Mouse (Mus musculus): ENCODE measurements around the gene Tex52. TPM values are rescaled to one million over a fixed set of nuclear protein-coding genes. Genes with fewer than 3 reads are reported as not detected.

The Tex52 gene
- polyA plus RNA-seq, 1 experiment from 2014 or later: 0.21 TPM

GRCm38 (mm10) chr6:128421036-128421435 is 45.8 kb downstream of the Tex52 start:
- ATAC-seq (ENCODE audit: insufficient read depth) (no peak), DNase-seq (no peak)
- Histone ChIP-seq H3K9ac (no peak overlapping the region), H3K27ac (ENCODE audit: low read depth) (no peak overlapping the region), H3K4me3 (ENCODE audit: low read depth, low read length) (no peak overlapping the region), H3K4me2 (no peak overlapping the region), H3K36me3 (ENCODE audit: insufficient read depth) (0 out of 2 replicates have a peak, but pooled peaks cover 2% of the 10 kb centered on the region), H3K9me3 (ENCODE audit: low read depth, low read length) (no peaks in the 10 kb centered on the region), H3K27me3 (ENCODE audit: insufficient read depth, low read length) (no peaks in the 10 kb centered on the region), H3K4me1 (ENCODE audit: insufficient read depth) (0 out of 2 replicates have a peak, but pooled peaks cover 5% of the 10 kb centered on the region)
- 99% methylated on average over 2 of the region's 2 CpGs for WGBS
- no peak for TF ChIP-seq CTCF (IDR thresholded peaks at IDR 0.05; ENCODE audit: low read depth)

GRCm38 (mm10) chr6:128421480-128421879 is 46.2 kb downstream of the Tex52 start:
- H3K36me3 ChIP-seq (ENCODE audit: insufficient read depth): 0 out of 2 replicates have a peak, but pooled peaks cover 2% of the 10 kb centered on the region
- 85% methylated on average over 3 of the region's 3 CpGs for WGBS
- no peak for DNase-seq
- H3K4me1 ChIP-seq (ENCODE audit: insufficient read depth): 0 out of 2 replicates have a peak, but pooled peaks cover 5% of the 10 kb centered on the region
- H3K27ac ChIP-seq (ENCODE audit: low read depth): no peak overlapping the region
- no peaks in the 10 kb centered on the region for H3K9me3 ChIP-seq (ENCODE audit: low read depth, low read length)
- no peak for ATAC-seq (ENCODE audit: insufficient read depth)
- no peaks in the 10 kb centered on the region for H3K27me3 ChIP-seq (ENCODE audit: insufficient read depth, low read length)
- no peak for TF ChIP-seq CTCF (IDR thresholded peaks at IDR 0.05; ENCODE audit: low read depth)
- no peak overlapping the region for H3K4me2 ChIP-seq
- no peak overlapping the region for H3K9ac ChIP-seq
- no peak overlapping the region for H3K4me3 ChIP-seq (ENCODE audit: low read depth, low read length)

GRCm38 (mm10) chr6:128423496-128424268 is 48.4 kb downstream of the Tex52 start:
- DNase-seq (peak; percentile 23), ATAC-seq (ENCODE audit: insufficient read depth) (peak; percentile 48; the same call in 1 of the 2 replicates)
- 0 out of 2 replicates have a peak, but pooled peaks cover 5% of the 10 kb centered on the region for H3K4me1 ChIP-seq (ENCODE audit: insufficient read depth)
- 36% methylated on average over 15 of the region's 16 CpGs for WGBS
- peak overlapping the region; percentile 76 for H3K9ac ChIP-seq
- peak overlapping the region; percentile 96 for H3K27ac ChIP-seq (ENCODE audit: low read depth)
- peaks cover 9% of the 10 kb centered on the region; the same call in 1 of the 2 replicates for H3K36me3 ChIP-seq (ENCODE audit: insufficient read depth)
- H3K9me3 ChIP-seq (ENCODE audit: low read depth, low read length): no peaks in the 10 kb centered on the region
- peak overlapping the region; percentile 64 for H3K4me3 ChIP-seq (ENCODE audit: low read depth, low read length)
- no peaks in the 10 kb centered on the region for H3K27me3 ChIP-seq (ENCODE audit: insufficient read depth, low read length)
- peak overlapping the region; percentile 88 for H3K4me2 ChIP-seq
- no peak for TF ChIP-seq CTCF (IDR thresholded peaks at IDR 0.05; ENCODE audit: low read depth)

DNA sequence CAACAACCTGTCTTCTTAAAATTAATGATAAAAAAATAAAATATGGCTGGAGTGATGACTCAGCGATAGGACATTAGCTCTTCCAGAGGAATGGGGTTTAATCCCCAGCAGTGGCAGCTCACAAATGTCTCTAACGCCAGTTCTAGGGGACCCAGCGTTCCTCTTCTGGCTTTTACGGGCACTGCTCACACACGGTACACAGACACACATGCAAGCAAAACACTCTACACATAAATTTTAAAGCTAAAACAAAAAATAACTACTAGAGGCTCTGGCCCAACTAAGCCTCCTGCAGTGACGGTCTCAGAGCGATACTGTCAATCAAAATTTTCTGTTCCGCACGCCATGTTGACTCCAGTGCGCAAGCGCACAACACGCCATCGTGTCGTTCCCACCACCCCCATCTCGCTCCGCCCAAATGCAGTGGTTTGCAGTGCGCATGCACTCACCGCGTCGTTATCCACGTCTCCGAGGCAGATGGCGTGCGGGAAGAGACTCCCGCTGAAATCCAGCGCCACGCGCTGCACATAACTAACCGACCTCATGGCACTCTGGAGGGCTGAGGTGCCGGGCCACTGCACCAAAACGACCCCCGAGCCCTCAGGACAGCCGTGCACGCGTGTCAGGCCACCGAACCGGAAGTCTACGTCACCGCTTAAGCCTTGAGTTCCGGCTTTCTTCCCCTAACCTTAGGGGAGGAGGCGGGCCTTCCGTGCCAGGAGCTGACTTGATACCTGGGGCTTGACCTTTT is 49.2 kb downstream of the Tex52 start, which contains the start of gene Itfg2:
Itfg2 (minus strand) TSS at position 663 of the 751 bp plus-strand sequence.
- H3K9ac ChIP-seq: peak within 1 kb of the TSS; percentile 76
- H3K27me3 ChIP-seq (ENCODE audit: insufficient read depth, low read length): no peaks in the 10 kb centered on the region
- peak within 1 kb of the TSS; percentile 88 for H3K4me2 ChIP-seq
- peak within 1 kb of the TSS; percentile 96 for H3K27ac ChIP-seq (ENCODE audit: low read depth)
- peak within 1 kb of the TSS; percentile 64 for H3K4me3 ChIP-seq (ENCODE audit: low read depth, low read length)
- under 1% methylated on average over 42 of the region's 42 CpGs for WGBS
- no peaks in the 10 kb centered on the region for H3K9me3 ChIP-seq (ENCODE audit: low read depth, low read length)
- ATAC-seq (ENCODE audit: insufficient read depth): peak; percentile 94
- peaks cover 16% of the 10 kb centered on the region; the same call in 1 of the 2 replicates for H3K36me3 ChIP-seq (ENCODE audit: insufficient read depth)
- TF ChIP-seq CTCF (IDR thresholded peaks at IDR 0.05; ENCODE audit: low read depth): no peak
- DNase-seq: peak; percentile 99
- H3K4me1 ChIP-seq (ENCODE audit: insufficient read depth): 0 out of 2 replicates have a peak, but pooled peaks cover 5% of the 10 kb centered on the region

DNA sequence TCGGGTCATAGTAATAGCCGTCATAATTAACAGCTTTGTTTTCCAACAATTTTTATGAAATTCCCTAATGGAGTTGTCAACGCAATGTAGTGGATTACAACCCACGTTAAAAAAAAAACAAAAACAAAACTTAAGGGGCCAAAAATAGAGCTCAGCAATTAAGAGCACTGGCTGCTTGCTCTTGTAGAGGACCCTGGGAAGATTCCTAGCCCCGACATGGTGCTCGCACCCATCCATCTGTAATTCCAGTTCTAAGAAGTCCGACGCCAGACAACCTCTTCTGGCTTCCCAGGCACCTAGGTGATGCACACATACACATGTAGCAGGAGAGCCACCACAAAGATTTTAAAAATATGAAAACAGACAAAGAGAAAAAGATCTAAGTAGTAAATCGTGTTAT is 49.8 kb downstream of the Tex52 start:
- Histone ChIP-seq H3K4me2 (peak overlapping the region; percentile 88), H3K27me3 (ENCODE audit: insufficient read depth, low read length) (no peaks in the 10 kb centered on the region), H3K27ac (ENCODE audit: low read depth) (peak overlapping the region; percentile 96), H3K9me3 (ENCODE audit: low read depth, low read length) (no peaks in the 10 kb centered on the region), H3K36me3 (ENCODE audit: insufficient read depth) (peaks cover 21% of the 10 kb centered on the region), H3K9ac (peak overlapping the region; percentile 76), H3K4me3 (ENCODE audit: low read depth, low read length) (peak overlapping the region; percentile 64), H3K4me1 (ENCODE audit: insufficient read depth) (0 out of 2 replicates have a peak, but pooled peaks cover 5% of the 10 kb centered on the region)
- WGBS: 17% methylated on average over 9 of the region's 9 CpGs
- DNase-seq (peak; percentile 20), ATAC-seq (ENCODE audit: insufficient read depth) (no peak; the same call in 1 of the 2 replicates)
- TF ChIP-seq CTCF (IDR thresholded peaks at IDR 0.05; ENCODE audit: low read depth): no peak

DNA sequence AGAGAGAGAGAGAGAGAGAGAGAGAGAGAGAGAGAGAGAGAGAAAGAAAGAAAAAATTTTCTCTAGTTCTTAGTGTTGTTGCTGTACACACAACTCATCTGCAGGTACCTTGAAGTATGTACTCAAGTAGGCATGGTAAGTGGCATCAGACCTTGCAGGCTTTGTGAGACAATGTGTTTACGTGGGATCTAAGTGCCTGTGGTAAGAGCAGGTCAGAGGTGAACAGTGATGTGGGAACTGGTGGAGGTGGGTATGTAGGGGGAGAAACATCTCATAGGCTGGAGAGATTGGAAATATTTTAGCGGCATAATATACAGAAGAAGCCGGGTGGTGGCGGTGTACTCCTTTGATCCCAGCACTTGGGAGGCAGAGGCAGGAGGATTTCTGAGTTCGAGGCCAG is 52.3 kb downstream of the Tex52 start:
- Histone ChIP-seq H3K9ac (no peak overlapping the region), H3K9me3 (ENCODE audit: low read depth, low read length) (no peaks in the 10 kb centered on the region), H3K27me3 (ENCODE audit: insufficient read depth, low read length) (no peaks in the 10 kb centered on the region), H3K4me2 (no peak overlapping the region), H3K4me3 (ENCODE audit: low read depth, low read length) (no peak overlapping the region), H3K4me1 (ENCODE audit: insufficient read depth) (0 out of 2 replicates have a peak, but pooled peaks cover 5% of the 10 kb centered on the region), H3K27ac (ENCODE audit: low read depth) (no peak overlapping the region), H3K36me3 (ENCODE audit: insufficient read depth) (peaks cover 42% of the 10 kb centered on the region)
- ATAC-seq (ENCODE audit: insufficient read depth): no peak
- no peak for DNase-seq
- TF ChIP-seq CTCF (IDR thresholded peaks at IDR 0.05; ENCODE audit: low read depth): no peak
- WGBS: 80% methylated on average over 5 of the region's 5 CpGs
